ENCODE assay signal across 9 mouse cellular contexts in genomic region chr4:94999249-94999648, GRCm38 (mm10). TPM values are rescaled to one million over a fixed set of nuclear protein-coding genes. Genes with fewer than 3 reads are reported as not detected.
DNase-seq lines count a peak whose midpoint lies in the region; ATAC-seq and TF ChIP-seq lines count a peak whose summit lies in the region.
"Had no signal": no experiment of that assay in that cellular context is flagged by ENCODE, and none has a peak within 500 bp of the region (broad histone marks: within the 10 kb centered on the region; RNA-seq: fewer than 3 reads in every experiment).

No protein-coding gene starts in this region.

- 62% methylated on average over 3 of the region's 3 CpGs for WGBS in hindbrain, embryonic 11.5 days
- WGBS in hindbrain, embryonic 16.5 days, result 62% methylated on average over 3 of the region's 3 CpGs
- WGBS in thymus, adult 2 months, result 63% methylated on average over 3 of the region's 3 CpGs

- no peak overlapping the region for H3K27ac ChIP-seq in hindbrain, embryonic 11.5 days (ENCODE audit: low read depth, low read length)
- H3K27ac ChIP-seq in hindbrain, embryonic 16.5 days (ENCODE audit: low read depth, low read length), result no peak overlapping the region
- no peak overlapping the region for H3K27ac ChIP-seq in thymus, adult 2 months (ENCODE audit: control insufficient read depth, insufficient read depth, low read length)

- no peaks in the 10 kb centered on the region for H3K9me3 ChIP-seq in hindbrain, embryonic 11.5 days (ENCODE audit: control insufficient read depth, low read length)
- H3K9me3 ChIP-seq in hindbrain, embryonic 16.5 days (ENCODE audit: control insufficient read depth, low read length), result no peaks in the 10 kb centered on the region

- peak; percentile 27 for DNase-seq in hindbrain, embryonic 11.5 days (ENCODE audit: low spot score)
- peak; percentile 21 for DNase-seq in thymus, adult 2 months
- no peak for DNase-seq in thymus, postnatal 36 days
- peak; percentile 30 to 49 for DNase-seq in left cerebral cortex, postnatal 36 days (ENCODE audit: low spot score in 2 of 2)
- DNase-seq in heart, adult 18-20 months, result no peak
- no peak for DNase-seq in layer of hippocampus, postnatal 14 days (ENCODE audit: low spot score in 2 of 2)
- no peak for DNase-seq in cerebellum, adult 8-10 months

- no peaks in the 10 kb centered on the region for H3K4me1 ChIP-seq in hindbrain, embryonic 11.5 days (replicated peaks; ENCODE audit: control insufficient read depth, insufficient read depth, low read length)
- no peaks in the 10 kb centered on the region for H3K4me1 ChIP-seq in hindbrain, embryonic 16.5 days (ENCODE audit: control insufficient read depth, insufficient read depth, low read depth, low read length)
- H3K4me1 ChIP-seq in thymus, adult 2 months (replicated peaks; ENCODE audit: control insufficient read depth, insufficient read depth, low read length), result no peaks in the 10 kb centered on the region

- no peak for TF ChIP-seq POLR2A in thymus, adult 2 months (IDR thresholded peaks at IDR 0.05; ENCODE audit: control insufficient read depth, extremely low read depth, insufficient read depth, low read length, poor library complexity)

- no peak overlapping the region for H3K9ac ChIP-seq in hindbrain, embryonic 11.5 days (ENCODE audit: low read depth, low read length)
- H3K9ac ChIP-seq in hindbrain, embryonic 16.5 days (ENCODE audit: low read depth, low read length), result no peak overlapping the region

- no peaks in the 10 kb centered on the region for H3K27me3 ChIP-seq in hindbrain, embryonic 11.5 days (ENCODE audit: control insufficient read depth, insufficient read depth, low read length)
- H3K27me3 ChIP-seq in hindbrain, embryonic 16.5 days (replicated peaks; ENCODE audit: control insufficient read depth, insufficient read depth, low read length), result no peaks in the 10 kb centered on the region
- H3K27me3 ChIP-seq in thymus, adult 2 months (ENCODE audit: control insufficient read depth, insufficient read depth, low read length), result no peaks in the 10 kb centered on the region

- intact Hi-C loops in left cerebral cortex, postnatal 36 days (cut with DNase I), result no loop called here

- H3K4me2 ChIP-seq in hindbrain, embryonic 11.5 days (replicated peaks; ENCODE audit: low read depth, low read length), result no peak overlapping the region
- H3K4me2 ChIP-seq in hindbrain, embryonic 16.5 days (ENCODE audit: low read length), result no peak overlapping the region

- no peak overlapping the region for H3K4me3 ChIP-seq in hindbrain, embryonic 11.5 days (ENCODE audit: low read depth, low read length)
- H3K4me3 ChIP-seq in hindbrain, embryonic 16.5 days (ENCODE audit: low read length), result no peak overlapping the region
- no peak overlapping the region for H3K4me3 ChIP-seq in thymus, adult 2 months (ENCODE audit: control insufficient read depth, insufficient read depth, low read length)

- TF ChIP-seq CTCF in thymus, adult 2 months (IDR thresholded peaks at IDR 0.05; ENCODE audit: borderline replicate concordance, control insufficient read depth, extremely low read depth, insufficient read depth, low read length, poor library complexity), result no peak

- H3K36me3 ChIP-seq in hindbrain, embryonic 11.5 days (ENCODE audit: control insufficient read depth, insufficient read depth, low read length), result no peaks in the 10 kb centered on the region
- no peaks in the 10 kb centered on the region for H3K36me3 ChIP-seq in hindbrain, embryonic 16.5 days (ENCODE audit: control insufficient read depth, insufficient read depth, low read length)
- no peaks in the 10 kb centered on the region for H3K36me3 ChIP-seq in thymus, adult 2 months (ENCODE audit: control insufficient read depth, insufficient read depth, low read length)

- no peak for ATAC-seq in hindbrain, embryonic 11.5 days (ENCODE audit: low FRiP score)
- no peak for ATAC-seq in hindbrain, embryonic 16.5 days
- ATAC-seq: forebrain, embryonic 16.5 days had no signal

RNA-seq across cellular contexts. Expression of gene Mysm1, which starts 20.3 kb away (rescaled TPM):
- polyA plus RNA-seq in hindbrain, embryonic 11.5 days (2014; fragmentation: Nextera tagmentation; extraction: Ambion mirVana), result 29.6 and 42.0 TPM in 2 replicates
- 22.4 and 22.5 TPM in 2 replicates for polyA plus RNA-seq in hindbrain, embryonic 16.5 days (2015; fragmentation: Nextera tagmentation; extraction: Ambion mirVana)
- polyA plus RNA-seq in thymus, adult 2 months (2012; rRNA removed), result 7.5 and 8.7 TPM in 2 replicates
- 10 to 100 TPM; 28.4 to 34.9 TPM for total RNA-seq in left cerebral cortex, postnatal 36 days (2021)
- total RNA-seq in heart, adult 18-20 months (2021), result 1 to 10 TPM; 7.1 to 8.0 TPM
- total RNA-seq in layer of hippocampus, postnatal 14 days (2021), result 10 to 100 TPM; 30.0 to 33.9 TPM

RNA-seq across cellular contexts. Expression of gene Jun, which starts 52.8 kb away (rescaled TPM):
- polyA plus RNA-seq in hindbrain, embryonic 11.5 days (2014; fragmentation: Nextera tagmentation; extraction: Ambion mirVana), result 25.6 and 25.7 TPM in 2 replicates
- polyA plus RNA-seq in hindbrain, embryonic 16.5 days (2015; fragmentation: Nextera tagmentation; extraction: Ambion mirVana), result 62.9 and 63.7 TPM in 2 replicates
- 17.3 and 18.7 TPM in 2 replicates for polyA plus RNA-seq in thymus, adult 2 months (2012; rRNA removed)
- total RNA-seq in left cerebral cortex, postnatal 36 days (2021), result 10 to 100 TPM; 48.6 to 79.9 TPM
- total RNA-seq in heart, adult 18-20 months (2021), result 10 to 100 TPM; 56.1 to 67.7 TPM
- 10 to 100 TPM; 70.6 to 72.1 TPM for total RNA-seq in layer of hippocampus, postnatal 14 days (2021)

Comparison
In these comparisons a context has a peak if more than half of its experiments do, and no peak if none do; other contexts are left out.
1. DNase-seq: peak in hindbrain, embryonic 11.5 days (single experiment), thymus, adult 2 months (single experiment) and left cerebral cortex, postnatal 36 days (2 of 2); none in thymus, postnatal 36 days (0 of 2), heart, adult 18-20 months (0 of 2), layer of hippocampus, postnatal 14 days (0 of 2) and cerebellum, adult 8-10 months (single experiment).